In genomic region chr1:94701688-94702087, GRCm38 (mm10) we compare ENCODE assay signal across 23 mouse cellular contexts.
DNase-seq lines count a peak whose midpoint lies in the region; ATAC-seq and TF ChIP-seq lines count a peak whose summit lies in the region.
"Had no signal": no experiment of that assay in that cellular context is flagged by ENCODE, and none has a peak within 500 bp of the region (broad histone marks: within the 10 kb centered on the region; RNA-seq: fewer than 3 reads in every experiment).

No protein-coding gene starts in this region.

- H3K4me3 ChIP-seq in G1E (ENCODE audit: low read depth, low read length), result no peak overlapping the region
- H3K4me3 ChIP-seq: forebrain, embryonic 10.5 days; forebrain, embryonic 13.5 days; hindbrain, embryonic 10.5 days; hindbrain, embryonic 13.5 days; intestine, embryonic 15.5 days had no signal

- no peak for DNase-seq in G1E (ENCODE audit: low spot score)
- DNase-seq in MEL-GATA-1-ER (ENCODE audit: extremely low read depth, low read depth), result peak; percentile 7
- peak; percentile 16 for DNase-seq in c-Kit-positive CD71-positive TER-119-positive erythroid progenitor cells, embryonic 14.5 days (ENCODE audit: low spot score)
- DNase-seq in layer of hippocampus, adult 9-11 months, result no peak
- DNase-seq in thymus, postnatal 14 days, result no peak
- no peak for DNase-seq in heart, adult 11 months
- DNase-seq: adrenal gland, postnatal 10 days; adrenal gland, postnatal 36 days; cerebellum, adult 2 months; cerebellum, postnatal 10 days; cerebellum, postnatal 36 days; gastrocnemius, postnatal 10 days; gastrocnemius, postnatal 36 days; kidney, adult 11 months had no signal

- ATAC-seq in G1E (ENCODE audit: extremely low read depth, insufficient number of reproducible peaks, low FRiP score, poor library complexity, severe bottlenecking), result peak; percentile 32; the same call in 1 of the 2 replicates
- peak; percentile 75 for ATAC-seq in megakaryocyte-erythroid progenitor cell, adult 5-6 weeks (replicated peaks; ENCODE audit: low FRiP score, low TSS enrichment, poor library complexity, severe bottlenecking)
- ATAC-seq: activated CD4-positive, CD25-positive, alpha-beta regulatory T cell, adult 4 months; forebrain, embryonic 13.5 days; forebrain, embryonic 16.5 days; hindbrain, embryonic 16.5 days; intestine, embryonic 15.5 days had no signal

- H3K27me3 ChIP-seq in G1E (ENCODE audit: insufficient read depth, low read length), result no peaks in the 10 kb centered on the region
- H3K27me3 ChIP-seq: forebrain, embryonic 13.5 days; hindbrain, embryonic 13.5 days; intestine, embryonic 15.5 days had no signal

- no peaks in the 10 kb centered on the region for H3K4me1 ChIP-seq in G1E (ENCODE audit: insufficient read depth, low read depth, low read length)
- H3K4me1 ChIP-seq: forebrain, embryonic 10.5 days; forebrain, embryonic 13.5 days; hindbrain, embryonic 10.5 days; hindbrain, embryonic 13.5 days; intestine, embryonic 15.5 days had no signal

- TF ChIP-seq CTCF in G1E (IDR thresholded peaks at IDR 0.05; ENCODE audit: low read depth, low read length), result no peak

- H3K9me3 ChIP-seq in G1E (replicated peaks), result peaks cover 5% of the 10 kb centered on the region; the same call in 1 of the 2 replicates
- H3K9me3 ChIP-seq: forebrain, embryonic 10.5 days; forebrain, embryonic 13.5 days; hindbrain, embryonic 10.5 days; hindbrain, embryonic 13.5 days; intestine, embryonic 15.5 days had no signal

- no peaks in the 10 kb centered on the region for H3K36me3 ChIP-seq in G1E (replicated peaks)
- H3K36me3 ChIP-seq: forebrain, embryonic 10.5 days; hindbrain, embryonic 10.5 days; hindbrain, embryonic 13.5 days; intestine, embryonic 15.5 days had no signal

Comparison
In these comparisons a context has a peak if more than half of its experiments do, and no peak if none do; other contexts are left out.
1. DNase-seq: peak in MEL-GATA-1-ER (single experiment) and c-Kit-positive CD71-positive TER-119-positive erythroid progenitor cells, embryonic 14.5 days (single experiment); none in G1E (single experiment), layer of hippocampus, adult 9-11 months (single experiment), thymus, postnatal 14 days (single experiment) and heart, adult 11 months (single experiment).